Mouse (Mus musculus): ENCODE results near the gene Scyl3.

- TF ChIP-seq CTCF (IDR thresholded peaks at IDR 0.05; ENCODE audit: low read depth, low read length) = no peak
- no peak for TF ChIP-seq GATA1 (IDR thresholded peaks at IDR 0.05; ENCODE audit: borderline replicate concordance, low read length)
- no peak for TF ChIP-seq TAL1 (conservative IDR thresholded peaks at IDR 0.05; ENCODE audit: low read depth, low read length)
Observed at GRCm38 (mm10) chr1:163994721-163995608, 66.1 kb downstream of the Scyl3 start, which contains the start of the genes BC055324 and Mettl18.

Data from G1E (cell line).